Mouse (Mus musculus) adrenal gland, adult 2 months (tissue): ENCODE data around the gene Plekha8. TPM values are rescaled to one million over a fixed set of nuclear protein-coding genes. Genes with fewer than 3 reads are reported as not detected.
A peak's percentile ranks its signal among the peaks of the same experiment; 100 is the strongest.

Experiments
- DNase-seq: peaks from one replicate; pipeline ENCODE4 v3.0.0; 2021
- polyA plus RNA-seq: library from polyadenylated mRNA; depleted of rRNA; stranded (reverse); fragments of >200 nt; gene quantifications from 2 replicates; pipeline ENCODE4 v1.2.3, GENCODE M21; 2012
- total RNA-seq, 2 experiments: library from RNA; stranded (reverse); gene quantifications; 2 replicates each; pipeline ENCODE4 v1.2.3; 2021

Plekha8 gene
- total and polyA plus RNA-seq, 3 experiments: 2.6 to 18.0 (median 17.8) TPM

- peak; percentile 56 for DNase-seq
Measured at GRCm38 (mm10) chr6:54586175-54586574, 8.7 kb upstream of the Plekha8 start.

- peak; percentile 13 for DNase-seq
Measured at GRCm38 (mm10) chr6:54586911-54587310, 8.0 kb upstream of the Plekha8 start.

- no peak for DNase-seq
Measured at GRCm38 (mm10) chr6:54587683-54588082, 7.2 kb upstream of the Plekha8 start.

- DNase-seq: no peak
Measured at GRCm38 (mm10) chr6:54588212-54588611, 6.7 kb upstream of the Plekha8 start.

GRCm38 (mm10) chr6:54590691-54591090 lies 4.2 kb upstream of the Plekha8 start:
- DNase-seq: no peak

GRCm38 (mm10) chr6:54591778-54592177 lies 3.1 kb upstream of the Plekha8 start:
- DNase-seq: no peak

- DNase-seq: peak; percentile 96
Measured at GRCm38 (mm10) chr6:54592938-54593535, 1.9 kb upstream of the Plekha8 start.

- DNase-seq: peak; percentile 37
Measured at GRCm38 (mm10) chr6:54593766-54594468, 994 bp upstream of the Plekha8 start.

GRCm38 (mm10) chr6:54595330-54595878 lies 493 bp downstream of the Plekha8 start:
- no peak for DNase-seq

GRCm38 (mm10) chr6:54597208-54597607 lies 2.3 kb downstream of the Plekha8 start, which contains the start of gene Fkbp14:
Gene Fkbp14 (minus strand): TSS chr6:54597308.
- DNase-seq: no peak

- no peak for DNase-seq
Measured at GRCm38 (mm10) chr6:54597711-54598110, 2.8 kb downstream of the Plekha8 start.

GRCm38 (mm10) chr6:54600681-54601347 lies 5.9 kb downstream of the Plekha8 start:
- DNase-seq: no peak

- peak; percentile 69 for DNase-seq
Measured at GRCm38 (mm10) chr6:54602891-54603290, 8.0 kb downstream of the Plekha8 start.

GRCm38 (mm10) chr6:54604001-54604715 lies 9.2 kb downstream of the Plekha8 start:
- DNase-seq: peak; percentile 76

- DNase-seq: no peak
Measured at GRCm38 (mm10) chr6:54606241-54606640, 11.3 kb downstream of the Plekha8 start.

- DNase-seq: no peak
Measured at GRCm38 (mm10) chr6:54617363-54617762, 22.5 kb downstream of the Plekha8 start.

- DNase-seq: no peak
Measured at GRCm38 (mm10) chr6:54619530-54619929, 24.6 kb downstream of the Plekha8 start.

GRCm38 (mm10) chr6:54620357-54620756 lies 25.4 kb downstream of the Plekha8 start:
- no peak for DNase-seq

- DNase-seq: no peak
Measured at GRCm38 (mm10) chr6:54628381-54628780, 33.5 kb downstream of the Plekha8 start.

GRCm38 (mm10) chr6:54629734-54630133 lies 34.8 kb downstream of the Plekha8 start:
- peak; percentile 37 for DNase-seq

- no peak for DNase-seq
Measured at GRCm38 (mm10) chr6:54631462-54631861, 36.6 kb downstream of the Plekha8 start.

- DNase-seq: no peak
Measured at GRCm38 (mm10) chr6:54639877-54640276, 45.0 kb downstream of the Plekha8 start.
